Mouse (Mus musculus) testis, postnatal 14 days (tissue): ENCODE measurements around the gene Strip1.
"Not testable (repeated sequence)": the region's sequence is repeated elsewhere in the genome, so short reads cannot be mapped to it uniquely, and the experiment has no call there.

Experiments
- DNase-seq: peaks from one replicate; pipeline ENCODE4 v3.0.0; 2021; ENCODE audit warnings: low spot score

Gene Strip1

GRCm38 (mm10) chr3:107631523-107631958, at the start of gene Strip1:
Gene Strip1, minus strand, starts transcription at chr3:107631694.
- DNase-seq: peak; percentile 93

GRCm38 (mm10) chr3:107680790-107681576, 49.5 kb upstream of the Strip1 start:
- DNase-seq: peak; percentile 40

- DNase-seq: no peak
These were observed 40.0 kb upstream of the Strip1 start for GRCm38 (mm10) chr3:107671509-107671908.

- no peak for DNase-seq
These were observed 39.0 kb upstream of the Strip1 start for GRCm38 (mm10) chr3:107670500-107670899.

- no peak for DNase-seq
These were observed 37.3 kb upstream of the Strip1 start for GRCm38 (mm10) chr3:107668786-107669185.

- DNase-seq: no peak
These were observed 35.9 kb upstream of the Strip1 start for GRCm38 (mm10) chr3:107667426-107667825.

- no peak for DNase-seq
These were observed 33.1 kb upstream of the Strip1 start for GRCm38 (mm10) chr3:107664641-107665040.

GRCm38 (mm10) chr3:107659000-107659399, 27.5 kb upstream of the Strip1 start:
- no peak for DNase-seq

GRCm38 (mm10) chr3:107656888-107657287, 25.4 kb upstream of the Strip1 start:
- DNase-seq: no peak

- no peak for DNase-seq
These were observed 24.7 kb upstream of the Strip1 start for GRCm38 (mm10) chr3:107656151-107656550.

- DNase-seq: no peak
These were observed 24.0 kb upstream of the Strip1 start for GRCm38 (mm10) chr3:107655491-107655890.

- no peak for DNase-seq
These were observed 23.4 kb upstream of the Strip1 start for GRCm38 (mm10) chr3:107654861-107655260.

GRCm38 (mm10) chr3:107652968-107653367, 21.5 kb upstream of the Strip1 start:
- DNase-seq: no peak

- DNase-seq: not testable (repeated sequence)
These were observed 18.8 kb upstream of the Strip1 start for GRCm38 (mm10) chr3:107650276-107650675.

GRCm38 (mm10) chr3:107646947-107647346, 15.5 kb upstream of the Strip1 start:
- DNase-seq: no peak

- no peak for DNase-seq
These were observed 6.2 kb upstream of the Strip1 start for GRCm38 (mm10) chr3:107637606-107638172.

GRCm38 (mm10) chr3:107636236-107636635, 4.7 kb upstream of the Strip1 start:
- DNase-seq: no peak

- no peak for DNase-seq
These were observed 4.3 kb upstream of the Strip1 start for GRCm38 (mm10) chr3:107635836-107636235.

GRCm38 (mm10) chr3:107633906-107634305, 2.4 kb upstream of the Strip1 start:
- no peak for DNase-seq

- no peak for DNase-seq
These were observed 1.3 kb upstream of the Strip1 start for GRCm38 (mm10) chr3:107632786-107633185.

GRCm38 (mm10) chr3:107630682-107631522, 592 bp downstream of the Strip1 start, which contains the start of gene Gm10961:
Gene Gm10961, plus strand, starts transcription at chr3:107631322.
- DNase-seq: no peak

GRCm38 (mm10) chr3:107629411-107629810, 2.1 kb downstream of the Strip1 start:
- DNase-seq: no peak

GRCm38 (mm10) chr3:107628551-107628950, 2.9 kb downstream of the Strip1 start:
- no peak for DNase-seq
